In genomic region chr4:136284455-136284854, GRCm38 (mm10) we compare ENCODE assay signal across 8 mouse cellular contexts. TPM values are rescaled to one million over a fixed set of nuclear protein-coding genes. Genes with fewer than 3 reads are reported as not detected.
DNase-seq lines count a peak whose midpoint lies in the region; ATAC-seq and TF ChIP-seq lines count a peak whose summit lies in the region.

Zfp46 (plus strand) TSS chr4:136284683.

- no peak for TF ChIP-seq POLR2A in thymus, adult 2 months (IDR thresholded peaks at IDR 0.05; ENCODE audit: control insufficient read depth, extremely low read depth, insufficient read depth, low read length, poor library complexity)
- TF ChIP-seq POLR2A in limb, embryonic 14.5 days (IDR thresholded peaks at IDR 0.05; ENCODE audit: borderline replicate concordance, extremely low read depth, insufficient read depth, insufficient read length) = no peak
- no peak for TF ChIP-seq POLR2A in myocyte (IDR thresholded peaks at IDR 0.05; ENCODE audit: insufficient read length, low read depth)

- H3K9ac ChIP-seq in heart, embryonic 12.5 days = peak within 1 kb of the TSS; percentile 78
- H3K9ac ChIP-seq in kidney, embryonic 16.5 days (replicated peaks; ENCODE audit: low read length) = peak within 1 kb of the TSS; percentile 75
- H3K9ac ChIP-seq in limb, embryonic 14.5 days (ENCODE audit: low read depth, low read length, severe bottlenecking) = peak within 1 kb of the TSS; percentile 71

- peaks cover 9% of the 10 kb centered on the region for H3K4me1 ChIP-seq in thymus, adult 2 months (replicated peaks; ENCODE audit: control insufficient read depth, insufficient read depth, low read length)
- peaks cover 39% of the 10 kb centered on the region for H3K4me1 ChIP-seq in heart, embryonic 12.5 days (replicated peaks)
- peaks cover 34% of the 10 kb centered on the region for H3K4me1 ChIP-seq in kidney, embryonic 16.5 days (ENCODE audit: insufficient read depth, low read length)
- peaks cover 26% of the 10 kb centered on the region for H3K4me1 ChIP-seq in limb, embryonic 14.5 days (ENCODE audit: control insufficient read depth, insufficient read depth, low read length)

- H3K27ac ChIP-seq in thymus, adult 2 months (ENCODE audit: control insufficient read depth, insufficient read depth, low read length) = peak within 1 kb of the TSS; percentile 43
- H3K27ac ChIP-seq in heart, embryonic 12.5 days (ENCODE audit: poor library complexity, severe bottlenecking) = peak within 1 kb of the TSS; percentile 97
- peak within 1 kb of the TSS; percentile 89 for H3K27ac ChIP-seq in kidney, embryonic 16.5 days (ENCODE audit: low read length)
- peak within 1 kb of the TSS; percentile 85 for H3K27ac ChIP-seq in limb, embryonic 14.5 days (replicated peaks; ENCODE audit: low read depth, low read length)

- DNase-seq in thymus, adult 2 months = no peak
- DNase-seq in thymus, adult 18-20 months = no peak
- peak; percentile 35 for DNase-seq in fibroblast of lung, adult 2 months (ENCODE audit: low read depth)
- DNase-seq in limb, embryonic 14.5 days (ENCODE audit: low spot score) = peak; percentile 93
- DNase-seq in urinary bladder, postnatal 25 days (ENCODE audit: low spot score) = peak; percentile 48

- peaks cover 17% of the 10 kb centered on the region for H3K79me2 ChIP-seq in myocyte (ENCODE audit: control insufficient read depth, insufficient read depth)

- peak within 1 kb of the TSS; percentile 86 for H3K4me2 ChIP-seq in heart, embryonic 12.5 days
- H3K4me2 ChIP-seq in kidney, embryonic 16.5 days (replicated peaks; ENCODE audit: low read depth, low read length) = peak within 1 kb of the TSS; percentile 83
- peak within 1 kb of the TSS; percentile 52 for H3K4me2 ChIP-seq in limb, embryonic 14.5 days (replicated peaks; ENCODE audit: low read depth, low read length, severe bottlenecking)
- peak within 1 kb of the TSS; percentile 98 for H3K4me2 ChIP-seq in myocyte (ENCODE audit: low read depth)

- H3K27me3 ChIP-seq in thymus, adult 2 months (ENCODE audit: control insufficient read depth, insufficient read depth, low read length) = no peaks in the 10 kb centered on the region
- peaks cover 5% of the 10 kb centered on the region; the same call in 1 of the 2 replicates for H3K27me3 ChIP-seq in heart, embryonic 12.5 days (replicated peaks)
- no peaks in the 10 kb centered on the region for H3K27me3 ChIP-seq in kidney, embryonic 16.5 days (ENCODE audit: insufficient read depth, low read length)
- H3K27me3 ChIP-seq in limb, embryonic 14.5 days (ENCODE audit: control insufficient read depth, insufficient read depth, low read length) = peaks cover 6% of the 10 kb centered on the region; the same call in 1 of the 2 replicates
- H3K27me3 ChIP-seq in myocyte (ENCODE audit: control insufficient read depth, insufficient read depth, insufficient read length) = no peaks in the 10 kb centered on the region

- WGBS in thymus, adult 2 months = 83% methylated on average over 5 of the region's 5 CpGs
- 21% methylated on average over 5 of the region's 5 CpGs for WGBS in heart, embryonic 12.5 days
- 32% methylated on average over 5 of the region's 5 CpGs for WGBS in kidney, embryonic 16.5 days
- 28% methylated on average over 5 of the region's 5 CpGs for WGBS in limb, embryonic 14.5 days

- H3K36me3 ChIP-seq in thymus, adult 2 months (ENCODE audit: control insufficient read depth, insufficient read depth, low read length) = no peaks in the 10 kb centered on the region
- peaks cover 25% of the 10 kb centered on the region for H3K36me3 ChIP-seq in heart, embryonic 12.5 days
- H3K36me3 ChIP-seq in kidney, embryonic 16.5 days (ENCODE audit: insufficient read depth, low read length) = peaks cover 23% of the 10 kb centered on the region
- H3K36me3 ChIP-seq in limb, embryonic 14.5 days (ENCODE audit: control insufficient read depth, insufficient read depth, low read length) = peaks cover 25% of the 10 kb centered on the region
- peaks cover 12% of the 10 kb centered on the region for H3K36me3 ChIP-seq in myocyte (ENCODE audit: control insufficient read depth, insufficient read depth)

- TF ChIP-seq CTCF in thymus, adult 2 months (IDR thresholded peaks at IDR 0.05; ENCODE audit: borderline replicate concordance, control insufficient read depth, extremely low read depth, insufficient read depth, low read length, poor library complexity) = no peak

- peak within 1 kb of the TSS; percentile 63 for H3K4me3 ChIP-seq in thymus, adult 2 months (ENCODE audit: control insufficient read depth, insufficient read depth, low read length)
- H3K4me3 ChIP-seq in heart, embryonic 12.5 days = peak within 1 kb of the TSS; percentile 68
- H3K4me3 ChIP-seq in kidney, embryonic 16.5 days (ENCODE audit: low read length) = peak within 1 kb of the TSS; percentile 76
- peak within 1 kb of the TSS; percentile 75 for H3K4me3 ChIP-seq in limb, embryonic 14.5 days (replicated peaks; ENCODE audit: low read length)
- H3K4me3 ChIP-seq in myocyte = peak within 1 kb of the TSS; percentile 93

- peak within 1 kb of the TSS; percentile 75 for H3ac ChIP-seq in myocyte (ENCODE audit: control insufficient read depth, insufficient read length)

- ATAC-seq in heart, embryonic 12.5 days (ENCODE audit: insufficient number of reproducible peaks, low FRiP score) = no peak
- ATAC-seq in kidney, embryonic 16.5 days (ENCODE audit: low FRiP score, low TSS enrichment) = no peak
- ATAC-seq in limb, embryonic 14.5 days (ENCODE audit: low FRiP score, low read depth) = peak; percentile 10

- peaks cover 14% of the 10 kb centered on the region for H3K9me3 ChIP-seq in heart, embryonic 12.5 days (replicated peaks)
- peaks cover 4% of the 10 kb centered on the region; the same call in 1 of the 2 replicates for H3K9me3 ChIP-seq in kidney, embryonic 16.5 days (ENCODE audit: low read length)
- 0 out of 2 replicates have a peak, but pooled peaks cover 4% of the 10 kb centered on the region for H3K9me3 ChIP-seq in limb, embryonic 14.5 days (ENCODE audit: control insufficient read depth, low read length)

TF ChIP-seq in myocyte, 11 proteins besides CTCF, POLR2A, EP300 and RAD21:
- no peak for TF ChIP-seq POLR2AphosphoS2 (IDR thresholded peaks at IDR 0.05; ENCODE audit: insufficient read length, low read depth)
- TF ChIP-seq MYOG (IDR thresholded peaks at IDR 0.05; ENCODE audit: control insufficient read depth in 1 of 3, insufficient read depth in 1 of 3, insufficient read length in 2 of 3, low read depth in 2 of 3) = no peak
- TF ChIP-seq SRF (IDR thresholded peaks at IDR 0.05; ENCODE audit: control insufficient read depth, insufficient read length, low read depth) = no peak
- TF ChIP-seq TCF3 (IDR thresholded peaks at IDR 0.05; ENCODE audit: insufficient read length, low read depth) = no peak
- no peak for TF ChIP-seq MYOD1 (IDR thresholded peaks at IDR 0.05; ENCODE audit: control insufficient read depth in 1 of 3, insufficient read length in 2 of 3, low read depth in 2 of 3)
- TF ChIP-seq REST (IDR thresholded peaks at IDR 0.05; ENCODE audit: insufficient read depth, insufficient read length) = no peak
- TF ChIP-seq E2F4 (IDR thresholded peaks at IDR 0.05; ENCODE audit: insufficient read depth) = no peak
- no peak for TF ChIP-seq CEBPB (IDR thresholded peaks at IDR 0.05; ENCODE audit: insufficient read depth, poor library complexity, severe bottlenecking)
- TF ChIP-seq MAX (IDR thresholded peaks at IDR 0.05; ENCODE audit: low read depth) = no peak
- no peak for TF ChIP-seq USF1 (IDR thresholded peaks at IDR 0.05; ENCODE audit: low read depth)
- no peak for TF ChIP-seq TCF12 (IDR thresholded peaks at IDR 0.05; ENCODE audit: insufficient read depth, poor library complexity, severe bottlenecking)

RNA-seq across cellular contexts. Expression of gene Zfp46, which starts in this region (rescaled TPM):
- polyA plus RNA-seq in thymus, adult 2 months (2012; rRNA removed) = 15.6 and 18.7 TPM in 2 replicates
- 24.7 and 24.9 TPM in 2 replicates for polyA plus RNA-seq in heart, embryonic 12.5 days (2016; fragmentation: Nextera tagmentation; extraction: Ambion mirVana)
- polyA plus RNA-seq in kidney, embryonic 16.5 days (2015; fragmentation: Nextera tagmentation; extraction: Ambion mirVana) = 25.3 and 26.7 TPM in 2 replicates
- 39.6 and 47.0 TPM in 2 replicates for polyA plus RNA-seq in limb, embryonic 14.5 days (2012; rRNA removed)
- 28.2 and 30.2 TPM in 2 replicates for polyA plus RNA-seq in limb, embryonic 14.5 days (2014; fragmentation: Nextera tagmentation; extraction: Ambion mirVana)
- polyA plus RNA-seq in myocyte (2012; fragmentation: generic; extraction: Trizol) = 9.4 TPM

Comparison
In these comparisons a context has a peak if more than half of its experiments do, and no peak if none do; other contexts are left out.
1. DNase-seq: peak in fibroblast of lung, adult 2 months (single experiment), limb, embryonic 14.5 days (single experiment) and urinary bladder, postnatal 25 days (single experiment); none in thymus, adult 2 months (single experiment) and thymus, adult 18-20 months (0 of 2).
2. H3K27ac ChIP-seq: peak in every context shown above with its lines; median percentile 97 in heart, embryonic 12.5 days; 89 in kidney, embryonic 16.5 days; 85 in limb, embryonic 14.5 days; 43 in thymus, adult 2 months.
3. Peak in every context shown above with its lines, with median percentiles within 50 percentile points of each other: H3K4me3 ChIP-seq, H3K4me2 ChIP-seq and H3K9ac ChIP-seq.